Mouse (Mus musculus) testis, adult 2 months (tissue): Measurements from ENCODE around the gene Vars2.

Experiments used
- CTCF ChIP-seq: fragments of 200-500 bp; IDR thresholded peaks from 2 replicates; pipeline ENCODE4 v1.5.1; 2012; ENCODE audit warnings: low read depth, mild to moderate bottlenecking, inconsistent platforms, low read length, moderate library complexity; ENCODE audit not compliant: control insufficient read depth, insufficient read depth, insufficient replicate concordance
- POLR2A ChIP-seq: fragments of 200-500 bp; IDR thresholded peaks from 2 replicates; pipeline ENCODE4 v1.6.1; 2012; ENCODE audit warnings: low read depth, mild to moderate bottlenecking, inconsistent platforms, low read length, moderate library complexity; ENCODE audit not compliant: control insufficient read depth

- TF ChIP-seq CTCF (no peak), POLR2A (no peak)
These were observed 4.5 kb upstream of the Vars2 start for GRCm38 (mm10) chr17:35671846-35672245.
